Mouse (Mus musculus): Measurements from ENCODE around the gene Ercc6. TPM values are rescaled to one million over a fixed set of nuclear protein-coding genes. Genes with fewer than 3 reads are reported as not detected.

Ercc6 gene
- polyA plus RNA-seq, 1 experiment: not detected

DNA sequence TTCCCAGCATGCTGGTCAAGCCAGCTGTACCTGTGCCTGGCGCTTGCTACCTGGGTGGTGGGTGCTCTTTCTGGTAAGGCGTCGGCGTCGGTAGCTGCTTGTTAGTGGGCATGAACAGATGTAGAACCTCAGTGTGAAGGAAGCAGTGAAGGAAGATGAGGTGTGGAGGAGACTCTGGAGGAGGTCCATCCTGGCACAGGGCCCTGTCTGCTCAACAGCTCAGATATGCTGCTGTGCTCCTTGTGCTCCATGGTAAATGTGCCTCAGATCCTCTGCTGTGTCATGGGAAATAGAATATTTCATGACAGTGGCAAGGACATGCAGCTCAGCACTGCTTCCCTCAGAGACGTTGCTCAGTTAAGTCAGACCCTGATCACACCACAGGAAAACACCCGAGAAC is 15.7 kb downstream of the Ercc6 start:
- WGBS: 81% methylated on average over 7 of the region's 7 CpGs
- Histone ChIP-seq H3K4me3 (ENCODE audit: insufficient read depth, low read depth, low read length) (no peak overlapping the region), H3K27ac (ENCODE audit: insufficient read depth, low read depth, low read length) (no peak overlapping the region), H3K4me1 (ENCODE audit: control insufficient read depth, insufficient read depth, low read length) (peaks cover 22% of the 10 kb centered on the region)
- TF ChIP-seq CTCF (IDR thresholded peaks at IDR 0.05; ENCODE audit: insufficient read depth, low read depth, low read length) (no peak), POLR2A (IDR thresholded peaks at IDR 0.05; ENCODE audit: insufficient read depth, low read depth, low read length) (no peak)

DNA sequence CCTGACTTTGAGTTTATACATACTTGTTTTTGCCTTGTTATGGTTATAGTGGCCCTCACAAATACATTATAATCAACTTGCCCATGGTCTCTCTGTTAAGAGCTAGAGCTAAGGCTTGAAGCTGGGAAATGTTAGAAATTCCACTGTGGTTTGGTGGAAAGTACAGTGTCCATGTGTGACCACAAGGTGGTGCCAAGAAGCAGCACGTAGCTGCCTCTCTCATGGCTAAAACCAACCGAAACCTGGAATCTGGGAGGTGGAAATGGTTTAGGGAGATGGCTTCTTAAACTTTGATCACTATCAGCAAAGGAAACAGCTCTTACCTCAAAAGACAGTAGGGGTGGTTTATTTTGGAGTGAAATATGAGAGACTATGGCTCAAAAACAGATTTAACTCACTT is 17.6 kb downstream of the Ercc6 start:
- no peak overlapping the region for H3K27ac ChIP-seq (ENCODE audit: insufficient read depth, low read depth, low read length)
- 4% methylated on average over 2 of the region's 2 CpGs for WGBS
- TF ChIP-seq POLR2A (IDR thresholded peaks at IDR 0.05; ENCODE audit: insufficient read depth, low read depth, low read length) (no peak), CTCF (IDR thresholded peaks at IDR 0.05; ENCODE audit: insufficient read depth, low read depth, low read length) (no peak)

DNA sequence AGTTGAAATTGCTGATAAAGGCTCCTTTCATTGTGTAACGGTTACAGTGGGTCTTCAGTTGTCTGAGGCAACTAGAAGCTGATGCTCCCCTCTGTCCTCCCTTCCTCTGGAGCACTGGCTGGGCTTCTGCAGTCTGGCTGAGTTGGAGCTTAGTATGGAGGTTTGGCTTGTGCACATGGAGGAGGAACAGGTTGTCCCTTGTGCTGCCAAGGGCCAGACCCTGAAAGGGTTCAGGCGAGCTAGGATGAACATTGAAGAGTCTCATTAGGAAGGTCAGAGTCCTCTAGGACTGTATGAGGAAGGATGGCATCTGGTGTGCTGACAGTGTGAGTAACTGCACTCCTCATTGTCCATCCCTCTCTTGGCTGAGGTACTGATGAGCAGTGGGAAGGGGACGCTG is 18.1 kb downstream of the Ercc6 start:
- H3K4me1 ChIP-seq (ENCODE audit: control insufficient read depth, insufficient read depth, low read length): peaks cover 21% of the 10 kb centered on the region
- 72% methylated on average over 3 of the region's 3 CpGs for WGBS
- H3K4me3 ChIP-seq (ENCODE audit: insufficient read depth, low read depth, low read length): no peak overlapping the region
- H3K27ac ChIP-seq (ENCODE audit: insufficient read depth, low read depth, low read length): no peak overlapping the region
- TF ChIP-seq CTCF (IDR thresholded peaks at IDR 0.05; ENCODE audit: insufficient read depth, low read depth, low read length): no peak
- TF ChIP-seq POLR2A (IDR thresholded peaks at IDR 0.05; ENCODE audit: insufficient read depth, low read depth, low read length): no peak

More for the DNA sequence above, 17.6 kb downstream of the Ercc6 start:
- H3K4me1 ChIP-seq (ENCODE audit: control insufficient read depth, insufficient read depth, low read length): peaks cover 25% of the 10 kb centered on the region
- no peak overlapping the region for H3K4me3 ChIP-seq (ENCODE audit: insufficient read depth, low read depth, low read length)

- Histone ChIP-seq H3K4me3 (ENCODE audit: insufficient read depth, low read depth, low read length) (no peak overlapping the region), H3K4me1 (ENCODE audit: control insufficient read depth, insufficient read depth, low read length) (peaks cover 19% of the 10 kb centered on the region), H3K27ac (ENCODE audit: insufficient read depth, low read depth, low read length) (no peak overlapping the region)
- TF ChIP-seq POLR2A (IDR thresholded peaks at IDR 0.05; ENCODE audit: insufficient read depth, low read depth, low read length) (no peak), CTCF (IDR thresholded peaks at IDR 0.05; ENCODE audit: insufficient read depth, low read depth, low read length) (no peak)
- 68% methylated on average over 7 of the region's 7 CpGs for WGBS
These were observed 19.2 kb downstream of the Ercc6 start for GRCm38 (mm10) chr14:32532381-32533147.

DNA sequence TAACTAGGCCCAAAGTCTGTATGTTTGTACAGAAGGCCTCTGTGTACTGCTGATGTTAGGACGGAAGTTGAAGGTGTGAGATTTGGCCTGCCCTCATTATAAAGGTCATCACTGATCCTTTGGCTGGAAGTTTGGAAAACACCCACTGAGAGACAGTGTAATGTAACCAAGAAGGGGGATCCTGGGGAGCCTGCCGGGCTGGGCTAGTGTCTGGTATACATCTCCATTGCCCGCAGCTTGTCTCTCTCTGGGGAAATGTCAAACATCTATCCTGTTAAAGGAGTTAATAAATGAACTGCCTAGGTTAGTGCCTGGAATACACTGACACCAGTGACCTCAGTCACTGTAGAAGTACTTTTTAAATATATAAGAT is 19.8 kb downstream of the Ercc6 start:
- TF ChIP-seq POLR2A (IDR thresholded peaks at IDR 0.05; ENCODE audit: insufficient read depth, low read depth, low read length) (no peak), CTCF (IDR thresholded peaks at IDR 0.05; ENCODE audit: insufficient read depth, low read depth, low read length) (no peak)
- Histone ChIP-seq H3K4me3 (ENCODE audit: insufficient read depth, low read depth, low read length) (no peak overlapping the region), H3K27ac (ENCODE audit: insufficient read depth, low read depth, low read length) (no peak overlapping the region), H3K4me1 (ENCODE audit: control insufficient read depth, insufficient read depth, low read length) (peaks cover 19% of the 10 kb centered on the region)
- WGBS: 93% methylated on average over 3 of the region's 3 CpGs

DNA sequence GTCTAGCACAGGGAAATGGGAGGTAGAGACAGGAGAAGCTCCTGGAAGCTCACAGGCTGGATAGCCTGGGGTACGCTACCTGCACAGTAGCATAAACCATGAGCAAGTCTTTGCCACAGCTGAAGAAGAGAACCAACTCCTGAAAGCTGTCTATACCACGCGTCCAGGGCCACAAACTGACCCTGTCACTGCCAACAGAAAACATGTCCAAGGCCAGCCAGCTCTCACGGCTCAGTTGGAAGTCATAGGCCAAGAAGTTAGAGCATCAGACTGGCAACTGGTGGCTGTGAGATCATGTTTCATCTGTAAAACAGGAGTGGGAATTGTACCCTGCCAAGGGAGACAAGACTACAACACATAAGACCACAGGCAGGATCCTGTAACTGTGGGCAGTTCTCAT is 20.3 kb downstream of the Ercc6 start:
- WGBS: 91% methylated on average over 4 of the region's 4 CpGs
- no peak for TF ChIP-seq POLR2A (IDR thresholded peaks at IDR 0.05; ENCODE audit: insufficient read depth, low read depth, low read length)
- TF ChIP-seq CTCF (IDR thresholded peaks at IDR 0.05; ENCODE audit: insufficient read depth, low read depth, low read length): no peak
- Histone ChIP-seq H3K27ac (ENCODE audit: insufficient read depth, low read depth, low read length) (no peak overlapping the region), H3K4me3 (ENCODE audit: insufficient read depth, low read depth, low read length) (no peak overlapping the region), H3K4me1 (ENCODE audit: control insufficient read depth, insufficient read depth, low read length) (peaks cover 19% of the 10 kb centered on the region)

- WGBS: 75% methylated on average over 5 of the region's 5 CpGs
- no peak overlapping the region for H3K4me3 ChIP-seq (ENCODE audit: insufficient read depth, low read depth, low read length)
- no peak overlapping the region for H3K27ac ChIP-seq (ENCODE audit: insufficient read depth, low read depth, low read length)
- peaks cover 15% of the 10 kb centered on the region for H3K4me1 ChIP-seq (ENCODE audit: control insufficient read depth, insufficient read depth, low read length)
- no peak for TF ChIP-seq CTCF (IDR thresholded peaks at IDR 0.05; ENCODE audit: insufficient read depth, low read depth, low read length)
- no peak for TF ChIP-seq POLR2A (IDR thresholded peaks at IDR 0.05; ENCODE audit: insufficient read depth, low read depth, low read length)
These were observed 20.8 kb downstream of the Ercc6 start for GRCm38 (mm10) chr14:32534137-32534536.

DNA sequence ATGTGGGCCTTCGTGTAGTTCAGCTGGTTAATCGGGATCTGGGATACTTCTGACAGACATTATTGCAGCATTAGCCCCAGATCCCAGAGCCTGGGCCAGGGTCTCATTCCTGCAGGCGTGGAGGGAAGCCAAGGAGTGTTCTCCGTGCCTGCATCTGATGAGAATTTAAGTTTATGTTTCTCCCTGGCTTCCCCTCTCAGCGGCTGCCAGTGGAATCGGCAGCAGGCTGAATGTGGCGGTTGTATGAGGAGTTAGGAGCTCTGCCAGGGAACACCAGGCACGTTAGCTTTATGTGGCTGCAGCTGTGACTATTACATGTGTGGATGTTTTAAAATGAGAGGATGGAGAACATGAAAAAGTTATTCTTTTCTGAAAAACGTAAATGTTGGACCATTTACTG is 23.4 kb downstream of the Ercc6 start:
- Histone ChIP-seq H3K4me1 (ENCODE audit: control insufficient read depth, insufficient read depth, low read length) (peaks cover 11% of the 10 kb centered on the region), H3K27ac (ENCODE audit: insufficient read depth, low read depth, low read length) (no peak overlapping the region), H3K4me3 (ENCODE audit: insufficient read depth, low read depth, low read length) (no peak overlapping the region)
- TF ChIP-seq CTCF (IDR thresholded peaks at IDR 0.05; ENCODE audit: insufficient read depth, low read depth, low read length): no peak
- no peak for TF ChIP-seq POLR2A (IDR thresholded peaks at IDR 0.05; ENCODE audit: insufficient read depth, low read depth, low read length)
- 30% methylated on average over 9 of the region's 9 CpGs for WGBS

DNA sequence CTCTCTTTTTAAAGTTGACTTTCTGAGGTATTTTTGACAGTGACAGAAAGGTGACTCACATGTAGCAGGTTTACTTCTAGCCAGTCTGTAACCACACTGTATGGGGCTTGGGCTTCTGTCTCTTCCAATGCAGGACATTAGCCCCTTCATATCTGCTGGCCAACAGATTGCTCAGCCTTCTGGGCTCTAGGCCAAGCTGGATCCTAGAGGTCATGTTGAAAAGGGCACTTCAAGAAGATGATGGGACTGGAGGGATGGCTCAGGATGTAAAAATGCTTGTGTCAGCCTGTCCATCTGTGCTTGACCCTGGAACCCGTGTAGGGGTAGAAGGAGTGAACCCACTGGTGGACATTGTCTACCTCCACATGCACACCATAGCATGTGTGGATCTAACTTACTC is 24.8 kb downstream of the Ercc6 start:
- H3K27ac ChIP-seq (ENCODE audit: insufficient read depth, low read depth, low read length): no peak overlapping the region
- H3K4me3 ChIP-seq (ENCODE audit: insufficient read depth, low read depth, low read length): no peak overlapping the region
- no peak for TF ChIP-seq POLR2A (IDR thresholded peaks at IDR 0.05; ENCODE audit: insufficient read depth, low read depth, low read length)
- TF ChIP-seq CTCF (IDR thresholded peaks at IDR 0.05; ENCODE audit: insufficient read depth, low read depth, low read length): no peak
- 89% methylated on average over 1 of the region's 1 CpGs for WGBS
- H3K4me1 ChIP-seq (ENCODE audit: control insufficient read depth, insufficient read depth, low read length): peaks cover 8% of the 10 kb centered on the region

Measured in olfactory bulb, adult 2 months (tissue).